In the genomic region with DNA sequence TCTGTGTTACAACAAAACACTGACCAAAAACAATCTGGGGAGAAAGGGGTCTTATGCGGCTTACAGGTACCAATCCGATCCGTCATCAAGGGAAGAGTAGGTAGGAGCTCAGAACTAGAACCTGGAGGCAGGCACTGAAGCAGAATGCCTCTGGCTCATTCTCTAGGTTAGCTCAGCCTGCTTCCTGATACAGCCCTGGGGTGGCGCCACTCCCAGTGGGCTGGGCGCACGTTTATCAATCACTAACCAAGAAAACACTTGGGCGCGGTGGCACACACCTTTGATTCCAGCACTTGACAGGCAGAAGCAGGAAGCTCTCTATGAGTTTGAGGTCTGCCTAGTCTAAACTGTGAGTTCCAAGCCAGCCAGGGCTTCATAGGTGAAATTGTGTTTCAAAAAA, we compare ENCODE assay signal across 10 mouse cellular contexts. TPM values are rescaled to one million over a fixed set of nuclear protein-coding genes. Genes with fewer than 3 reads are reported as not detected.
A peak's percentile ranks its signal among the peaks of the same experiment; 100 is the strongest.
DNase-seq lines count a peak whose midpoint lies in the region; ATAC-seq lines count a peak whose summit lies in the region.
"Had no signal": no experiment of that assay in that cellular context is flagged by ENCODE, and none has a peak within 500 bp of the region (broad histone marks: within the 10 kb centered on the region; RNA-seq: fewer than 3 reads in every experiment).

No protein-coding gene starts in this region.

- DNase-seq in kidney, adult 9 months: no peak
- DNase-seq in ZHBTc4 (ENCODE audit: low read depth, low spot score): peak; percentile 85
- peak; percentile 38 to 68 for DNase-seq in spleen, postnatal 4 days (ENCODE audit: low spot score in 2 of 2)
- no peak for DNase-seq in MN1 (ENCODE audit: low spot score)
- DNase-seq in left cerebral cortex, adult 11 months (ENCODE audit: low spot score): no peak
- no peak for DNase-seq in thymus, postnatal 10 days (ENCODE audit: low spot score in 2 of 2)
- DNase-seq: kidney, postnatal 14 days had no signal

- no peaks in the 10 kb centered on the region for H3K9me3 ChIP-seq in kidney, embryonic 15.5 days (replicated peaks)
- H3K9me3 ChIP-seq in liver, embryonic 12.5 days (replicated peaks): no peaks in the 10 kb centered on the region

- no peaks in the 10 kb centered on the region for H3K36me3 ChIP-seq in kidney, embryonic 15.5 days
- no peaks in the 10 kb centered on the region for H3K36me3 ChIP-seq in liver, embryonic 12.5 days

- H3K4me1 ChIP-seq in kidney, embryonic 15.5 days: peaks cover 21% of the 10 kb centered on the region
- H3K4me1 ChIP-seq in liver, embryonic 12.5 days: peaks cover 40% of the 10 kb centered on the region

- no peak overlapping the region for H3K4me2 ChIP-seq in kidney, embryonic 15.5 days
- H3K4me2 ChIP-seq in liver, embryonic 12.5 days: peak overlapping the region; percentile 73

- no peak overlapping the region for H3K4me3 ChIP-seq in kidney, embryonic 15.5 days (replicated peaks)
- peak overlapping the region; percentile 44 for H3K4me3 ChIP-seq in liver, embryonic 12.5 days

- peak; percentile 47; the same call in 1 of the 2 replicates for ATAC-seq in kidney, embryonic 15.5 days (replicated peaks; ENCODE audit: low FRiP score)
- ATAC-seq in liver, embryonic 12.5 days: peak; percentile 95
- ATAC-seq: Patski had no signal

- H3K9ac ChIP-seq in kidney, embryonic 15.5 days: no peak overlapping the region
- peak overlapping the region; percentile 56 for H3K9ac ChIP-seq in liver, embryonic 12.5 days

- 91% methylated on average over 8 of the region's 8 CpGs for WGBS in kidney, embryonic 15.5 days
- 35% methylated on average over 8 of the region's 8 CpGs for WGBS in liver, embryonic 12.5 days (ENCODE audit: insufficient replicate concordance)

- no peaks in the 10 kb centered on the region for H3K27me3 ChIP-seq in kidney, embryonic 15.5 days
- no peaks in the 10 kb centered on the region for H3K27me3 ChIP-seq in liver, embryonic 12.5 days (replicated peaks)
- H3K27me3 ChIP-seq: Patski had no signal

- H3K27ac ChIP-seq in kidney, embryonic 15.5 days: peak overlapping the region; percentile 51; the same call in 1 of the 2 replicates
- peak overlapping the region; percentile 88 for H3K27ac ChIP-seq in liver, embryonic 12.5 days

RNA-seq across cellular contexts. Expression of a gene that starts 7.3 kb away (rescaled TPM):
- 34.2 and 39.9 TPM in 2 replicates for polyA plus RNA-seq in kidney, embryonic 15.5 days (2015; fragmentation: Nextera tagmentation; extraction: Ambion mirVana)
- 17.3 and 17.9 TPM in 2 replicates for polyA plus RNA-seq in liver, embryonic 12.5 days (2016; fragmentation: Nextera tagmentation; extraction: Ambion mirVana)

Comparison
In these comparisons a context has a peak if more than half of its experiments do, and no peak if none do; other contexts are left out.
1. DNase-seq: peak in ZHBTc4 (single experiment) and spleen, postnatal 4 days (2 of 2); none in kidney, adult 9 months (single experiment), MN1 (single experiment), left cerebral cortex, adult 11 months (single experiment) and thymus, postnatal 10 days (0 of 2).